Comparison of ENCODE assay signal across 8 mouse cellular contexts in the genomic region with DNA sequence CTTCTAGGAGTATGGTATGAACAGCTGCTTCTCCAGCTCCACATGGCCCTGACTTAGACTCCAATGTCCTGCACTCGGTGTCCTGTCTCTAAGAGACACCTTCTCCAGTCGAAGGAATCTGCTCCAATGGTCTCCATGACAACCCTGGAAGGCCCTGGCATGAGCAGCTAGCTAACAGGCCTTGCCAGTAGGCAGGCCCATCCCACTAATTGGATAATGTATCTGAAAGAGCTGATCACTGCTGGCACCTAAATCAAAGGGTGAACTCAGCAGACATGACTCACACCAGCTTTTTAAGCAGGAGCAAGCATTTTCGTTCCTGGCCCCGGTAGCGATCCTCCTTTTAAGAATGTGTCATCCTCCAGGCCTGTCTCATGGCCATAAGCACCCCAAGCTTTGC.
DNase-seq lines count a peak whose midpoint lies in the region; ATAC-seq lines count a peak whose summit lies in the region.

No protein-coding gene starts in this region.

- 0 out of 2 replicates have a peak, but pooled peaks have one; percentile 82 for ATAC-seq in hindbrain, embryonic 13.5 days (ENCODE audit: low FRiP score)
- ATAC-seq in intestine, embryonic 16.5 days = no peak

- H3K4me1 ChIP-seq in hindbrain, embryonic 13.5 days (replicated peaks) = peaks cover 11% of the 10 kb centered on the region
- H3K4me1 ChIP-seq in intestine, embryonic 16.5 days (ENCODE audit: control insufficient read depth, insufficient read depth, low read length) = no peaks in the 10 kb centered on the region

- intact Hi-C loops in left cerebral cortex, postnatal 25 days (cut with DNase I) = no loop called here

- H3K36me3 ChIP-seq in hindbrain, embryonic 13.5 days = no peaks in the 10 kb centered on the region
- no peaks in the 10 kb centered on the region for H3K36me3 ChIP-seq in intestine, embryonic 16.5 days (ENCODE audit: control insufficient read depth, insufficient read depth, low read length)

- H3K4me2 ChIP-seq in hindbrain, embryonic 13.5 days = no peak overlapping the region
- no peak overlapping the region for H3K4me2 ChIP-seq in intestine, embryonic 16.5 days (ENCODE audit: low read depth, low read length)

- peak; percentile 10 for DNase-seq in ovary, adult 18-20 months (ENCODE audit: low spot score)
- no peak for DNase-seq in ovary, postnatal 10 days (ENCODE audit: low spot score)
- peak; percentile 58 to 79 for DNase-seq in left cerebral cortex, postnatal 25 days (ENCODE audit: low spot score in 2 of 2)
- DNase-seq in telencephalon, adult 2 months (ENCODE audit: low read depth, low spot score) = peak; percentile 72
- no peak for DNase-seq in spleen, postnatal 14 days (ENCODE audit: low spot score in 2 of 2)
- DNase-seq in lung, postnatal 10 days = no peak

- H3K9me3 ChIP-seq in hindbrain, embryonic 13.5 days = no peaks in the 10 kb centered on the region
- H3K9me3 ChIP-seq in intestine, embryonic 16.5 days (ENCODE audit: control insufficient read depth, low read length) = no peaks in the 10 kb centered on the region

- peaks cover 5% of the 10 kb centered on the region; the same call in 1 of the 2 replicates for H3K27me3 ChIP-seq in hindbrain, embryonic 13.5 days
- H3K27me3 ChIP-seq in intestine, embryonic 16.5 days (replicated peaks; ENCODE audit: control insufficient read depth, insufficient read depth, low read length) = no peaks in the 10 kb centered on the region

- H3K9ac ChIP-seq in hindbrain, embryonic 13.5 days = no peak overlapping the region
- no peak overlapping the region for H3K9ac ChIP-seq in intestine, embryonic 16.5 days (ENCODE audit: low read depth, low read length)

- no peak overlapping the region for H3K4me3 ChIP-seq in hindbrain, embryonic 13.5 days
- H3K4me3 ChIP-seq in intestine, embryonic 16.5 days (ENCODE audit: low read length) = no peak overlapping the region

- WGBS in hindbrain, embryonic 13.5 days = 40% methylated on average over 5 of the region's 5 CpGs
- 68% methylated on average over 5 of the region's 5 CpGs for WGBS in intestine, embryonic 16.5 days

- H3K27ac ChIP-seq in hindbrain, embryonic 13.5 days = no peak overlapping the region
- no peak overlapping the region for H3K27ac ChIP-seq in intestine, embryonic 16.5 days (ENCODE audit: low read length)

Comparison
In these comparisons a context has a peak if more than half of its experiments do, and no peak if none do; other contexts are left out.
1. DNase-seq: peak in ovary, adult 18-20 months (single experiment), left cerebral cortex, postnatal 25 days (2 of 2) and telencephalon, adult 2 months (single experiment); none in ovary, postnatal 10 days (single experiment), spleen, postnatal 14 days (0 of 2) and lung, postnatal 10 days (single experiment).